In genomic region chr11:105749297-105750071, GRCm38 (mm10) we compare ENCODE assay signal across 9 mouse cellular contexts.
DNase-seq lines count a peak whose midpoint lies in the region; ATAC-seq and TF ChIP-seq lines count a peak whose summit lies in the region.
"Had no signal": no experiment of that assay in that cellular context is flagged by ENCODE, and none has a peak within 500 bp of the region (broad histone marks: within the 10 kb centered on the region; RNA-seq: fewer than 3 reads in every experiment).

No protein-coding gene starts in this region.

- TF ChIP-seq POLR2A in heart, adult 2 months (IDR thresholded peaks at IDR 0.05; ENCODE audit: insufficient read depth, low read depth, low read length), result no peak

- no peaks in the 10 kb centered on the region for H3K27me3 ChIP-seq in hindbrain, embryonic 13.5 days
- no peaks in the 10 kb centered on the region for H3K27me3 ChIP-seq in hindbrain, embryonic 12.5 days
- H3K27me3 ChIP-seq in heart, adult 2 months (ENCODE audit: control insufficient read depth, insufficient read depth, low read length), result no peaks in the 10 kb centered on the region
- no peaks in the 10 kb centered on the region for H3K27me3 ChIP-seq in forebrain, embryonic 11.5 days (ENCODE audit: control insufficient read depth, insufficient read depth, low read length)
- H3K27me3 ChIP-seq: limb, embryonic 12.5 days had no signal

- peaks cover 3% of the 10 kb centered on the region; the same call in 1 of the 2 replicates for H3K36me3 ChIP-seq in hindbrain, embryonic 13.5 days
- H3K36me3 ChIP-seq in hindbrain, embryonic 12.5 days, result no peaks in the 10 kb centered on the region
- peaks cover 9% of the 10 kb centered on the region for H3K36me3 ChIP-seq in heart, adult 2 months (ENCODE audit: control insufficient read depth, insufficient read depth, low read length)
- no peaks in the 10 kb centered on the region for H3K36me3 ChIP-seq in forebrain, embryonic 11.5 days (ENCODE audit: control insufficient read depth, insufficient read depth, low read length)
- H3K36me3 ChIP-seq: limb, embryonic 12.5 days had no signal

- peak; percentile 94 for DNase-seq in Muller cell, postnatal 12 days (ENCODE audit: inconsistent ontology term)
- DNase-seq in heart, adult 2 months, result peak in 1 of 2 experiments; percentile 30
- peak; percentile 40 for DNase-seq in kidney, postnatal 10 days
- DNase-seq in right cerebral cortex, adult 2 months (ENCODE audit: low spot score in 2 of 2), result no peak
- no peak for DNase-seq in forebrain, embryonic 11.5 days (ENCODE audit: low spot score)
- DNase-seq in frontal cortex, postnatal 25 days (ENCODE audit: low spot score in 2 of 2), result no peak

- peak; percentile 38 for TF ChIP-seq CTCF in heart, adult 2 months (IDR thresholded peaks at IDR 0.05)

- WGBS in hindbrain, embryonic 13.5 days, result 61% methylated on average over 2 of the region's 2 CpGs
- 67% methylated on average over 2 of the region's 2 CpGs for WGBS in hindbrain, embryonic 12.5 days
- 32% methylated on average over 2 of the region's 2 CpGs for WGBS in heart, adult 2 months
- 73% methylated on average over 2 of the region's 2 CpGs for WGBS in forebrain, embryonic 11.5 days

- peak overlapping the region; percentile 66 for H3K27ac ChIP-seq in hindbrain, embryonic 13.5 days
- H3K27ac ChIP-seq in hindbrain, embryonic 12.5 days, result no peak overlapping the region
- peak overlapping the region; percentile 42 for H3K27ac ChIP-seq in heart, adult 2 months
- no peak overlapping the region for H3K27ac ChIP-seq in forebrain, embryonic 11.5 days (ENCODE audit: low read depth, low read length)
- H3K27ac ChIP-seq: limb, embryonic 12.5 days had no signal

- H3K79me2 ChIP-seq in heart, adult 2 months (replicated peaks; ENCODE audit: control insufficient read depth, insufficient read depth, low read length), result no peaks in the 10 kb centered on the region

- H3K4me2 ChIP-seq in hindbrain, embryonic 13.5 days, result no peak overlapping the region
- no peak overlapping the region for H3K4me2 ChIP-seq in hindbrain, embryonic 12.5 days (replicated peaks)
- H3K4me2 ChIP-seq in forebrain, embryonic 11.5 days (ENCODE audit: low read depth, low read length, severe bottlenecking), result no peak overlapping the region
- H3K4me2 ChIP-seq: limb, embryonic 12.5 days had no signal

- no peaks in the 10 kb centered on the region for H3K9me3 ChIP-seq in hindbrain, embryonic 13.5 days
- H3K9me3 ChIP-seq in hindbrain, embryonic 12.5 days (replicated peaks), result no peaks in the 10 kb centered on the region
- no peaks in the 10 kb centered on the region; the same call in 1 of the 2 replicates for H3K9me3 ChIP-seq in forebrain, embryonic 11.5 days (ENCODE audit: control insufficient read depth, low read length)

- H3K9ac ChIP-seq in hindbrain, embryonic 13.5 days, result no peak overlapping the region
- no peak overlapping the region for H3K9ac ChIP-seq in hindbrain, embryonic 12.5 days
- H3K9ac ChIP-seq in heart, adult 2 months (ENCODE audit: low read depth, low read length), result no peak overlapping the region
- H3K9ac ChIP-seq in forebrain, embryonic 11.5 days (ENCODE audit: low read length), result no peak overlapping the region
- H3K9ac ChIP-seq: limb, embryonic 12.5 days had no signal

- TF ChIP-seq EP300 in heart, adult 2 months (IDR thresholded peaks at IDR 0.05; ENCODE audit: insufficient read depth, low read depth, low read length), result no peak

- no peak for ATAC-seq in hindbrain, embryonic 13.5 days (ENCODE audit: low FRiP score)
- ATAC-seq in hindbrain, embryonic 12.5 days (ENCODE audit: low FRiP score), result no peak
- ATAC-seq in forebrain, embryonic 11.5 days (replicated peaks; ENCODE audit: low FRiP score), result no peak

- no peak overlapping the region for H3K4me3 ChIP-seq in hindbrain, embryonic 13.5 days
- no peak overlapping the region for H3K4me3 ChIP-seq in hindbrain, embryonic 12.5 days
- no peak overlapping the region for H3K4me3 ChIP-seq in heart, adult 2 months
- H3K4me3 ChIP-seq in forebrain, embryonic 11.5 days (ENCODE audit: low read depth, low read length), result no peak overlapping the region
- H3K4me3 ChIP-seq: limb, embryonic 12.5 days had no signal

- H3K4me1 ChIP-seq in hindbrain, embryonic 13.5 days (replicated peaks), result peaks cover 8% of the 10 kb centered on the region
- H3K4me1 ChIP-seq in hindbrain, embryonic 12.5 days, result 0 out of 2 replicates have a peak, but pooled peaks cover 5% of the 10 kb centered on the region
- H3K4me1 ChIP-seq in heart, adult 2 months (ENCODE audit: control insufficient read depth, insufficient read depth, low read length), result peaks cover 8% of the 10 kb centered on the region
- no peaks in the 10 kb centered on the region for H3K4me1 ChIP-seq in forebrain, embryonic 11.5 days (replicated peaks; ENCODE audit: control insufficient read depth, insufficient read depth, low read length)
- H3K4me1 ChIP-seq: limb, embryonic 12.5 days had no signal

- intact Hi-C loops in heart, adult 2 months (cut with DNase I), result no loop called here

Comparison
In these comparisons a context has a peak if more than half of its experiments do, and no peak if none do; other contexts are left out.
1. H3K27ac ChIP-seq: peak in hindbrain, embryonic 13.5 days (single experiment) and heart, adult 2 months (single experiment); none in hindbrain, embryonic 12.5 days (single experiment) and forebrain, embryonic 11.5 days (single experiment).
2. DNase-seq: peak in Muller cell, postnatal 12 days (single experiment) and kidney, postnatal 10 days (single experiment); none in right cerebral cortex, adult 2 months (0 of 2), forebrain, embryonic 11.5 days (single experiment) and frontal cortex, postnatal 25 days (0 of 2).